Mouse (Mus musculus) ES-Bruce4 (cell line): ENCODE measurements at regions not wholly inside any gene's neighbourhood (a gene's known extent, or its start where the extent isn't known, plus 50 kb on each side); places are given as distances from the start of the nearest gene placed in this dataset.

ENCODE experiments used
- CTCF ChIP-seq: IDR thresholded peaks from one replicate; pipeline ENCODE4 v1.8.1; 2011; ENCODE audit warnings: low read depth, low read length
- EP300 ChIP-seq: IDR thresholded peaks from 2 replicates; pipeline ENCODE4 v1.6.1; 2011; ENCODE audit warnings: low read depth, low read length; ENCODE audit not compliant: insufficient read depth
- POLR2A ChIP-seq: IDR thresholded peaks from one replicate; pipeline ENCODE4 v1.8.1; 2011; ENCODE audit warnings: low read length; ENCODE audit not compliant: insufficient read depth

- no peak for TF ChIP-seq EP300
- no peak for TF ChIP-seq CTCF
- TF ChIP-seq POLR2A: no peak
These were observed 181.0 kb upstream of the Gli2 start for GRCm38 (mm10) chr1:119234449-119234848.
